Mouse (Mus musculus) CD4-positive, CD25-positive, alpha-beta regulatory T cell, adult 4 months (primary cell): ENCODE measurements around the gene Mboat2. TPM values are rescaled to one million over a fixed set of nuclear protein-coding genes. Genes with fewer than 3 reads are reported as not detected.

Experiments used
- ATAC-seq: one replicate; pipeline ENCODE4 v1.8.0; 2017
- polyA plus RNA-seq, 2 experiments: library from polyadenylated mRNA; unstranded; fragments of 100-300 nt; shearing (Covaris generic); gene quantifications; one replicate each; pipeline ENCODE4 v1.2.1; 2017

Mboat2 gene
- polyA plus RNA-seq, 2 experiments from 2014 or later, result 0.15 to 0.34 TPM

DNA sequence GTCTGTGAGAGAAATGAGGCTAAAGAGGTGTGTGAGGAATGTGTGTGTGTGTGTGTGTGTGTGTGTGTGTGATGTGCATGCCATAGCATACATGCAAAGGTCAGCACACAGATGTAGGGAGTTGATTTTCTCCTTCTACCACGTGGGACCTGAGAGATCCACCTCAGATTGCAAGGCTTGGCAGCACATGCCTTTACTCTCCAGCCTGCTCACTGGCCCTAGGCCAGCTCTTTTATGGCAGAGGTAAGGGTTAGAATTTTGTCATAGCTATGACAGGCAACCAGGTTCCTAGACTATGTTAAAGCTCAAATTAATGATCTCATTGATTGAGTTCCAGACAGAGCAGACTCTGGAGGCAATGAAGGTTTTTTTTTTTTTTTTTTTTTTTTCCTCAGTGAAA is 33.1 kb downstream of the Mboat2 start:
- no peak for ATAC-seq

DNA sequence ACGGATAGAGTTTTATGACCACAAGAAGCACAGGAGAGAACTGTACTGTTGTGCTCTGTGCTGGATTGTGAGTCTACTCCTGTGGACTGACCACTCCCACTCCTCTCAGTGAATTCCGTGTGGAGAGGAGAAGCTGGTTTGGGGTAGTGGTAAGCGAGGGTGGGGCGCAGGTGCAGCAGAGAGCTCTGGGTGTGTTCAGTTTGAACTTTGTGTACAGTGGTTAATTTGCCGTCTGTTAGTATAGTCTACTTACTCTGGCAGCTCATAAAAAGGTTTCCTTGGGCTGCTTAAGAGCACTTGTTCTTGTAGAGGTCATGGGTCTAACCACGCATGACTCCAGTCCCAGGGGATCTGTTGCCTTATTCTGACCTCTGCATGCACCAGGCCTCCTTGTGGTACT is 36.0 kb downstream of the Mboat2 start:
- no peak for ATAC-seq

DNA sequence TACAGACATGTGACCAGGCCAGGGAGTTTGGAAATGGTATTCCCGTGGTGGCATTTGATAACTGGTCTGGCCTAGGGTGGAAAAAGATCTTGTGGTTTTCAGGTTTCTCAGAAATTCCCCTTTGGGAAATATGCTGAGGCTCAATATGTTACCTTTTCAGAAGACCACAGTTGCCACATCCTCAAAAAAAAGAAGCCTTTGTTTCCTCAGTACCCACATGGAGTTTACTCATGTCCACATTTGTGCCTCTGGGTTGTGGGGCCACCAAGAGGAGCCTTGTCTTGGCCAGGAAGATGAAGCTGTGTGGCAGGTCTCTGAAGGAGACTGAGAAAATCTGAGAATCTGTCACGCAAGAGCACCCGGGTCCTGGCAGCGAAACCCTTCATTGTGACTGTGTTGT is 38.0 kb downstream of the Mboat2 start:
- ATAC-seq, result no peak

DNA sequence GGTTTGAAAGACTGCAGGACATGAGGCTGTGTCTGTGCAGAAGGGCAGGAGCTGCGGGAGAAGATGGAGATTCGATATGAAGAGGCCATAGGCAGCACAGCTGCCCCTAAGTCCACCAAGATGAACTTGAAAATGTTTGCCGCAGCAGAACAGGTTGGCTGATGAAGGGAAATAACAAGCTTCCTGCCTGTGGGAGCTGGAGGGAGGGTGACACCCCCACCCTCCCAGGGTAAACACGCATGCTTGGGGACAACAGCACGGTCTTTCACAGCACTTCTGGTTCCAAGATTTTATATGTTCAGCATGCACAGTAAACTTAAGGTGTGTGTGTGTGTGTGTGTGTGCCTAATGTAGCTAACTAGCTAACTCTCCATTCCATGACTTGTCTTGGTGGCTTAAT is 38.6 kb downstream of the Mboat2 start:
- ATAC-seq, result no peak

DNA sequence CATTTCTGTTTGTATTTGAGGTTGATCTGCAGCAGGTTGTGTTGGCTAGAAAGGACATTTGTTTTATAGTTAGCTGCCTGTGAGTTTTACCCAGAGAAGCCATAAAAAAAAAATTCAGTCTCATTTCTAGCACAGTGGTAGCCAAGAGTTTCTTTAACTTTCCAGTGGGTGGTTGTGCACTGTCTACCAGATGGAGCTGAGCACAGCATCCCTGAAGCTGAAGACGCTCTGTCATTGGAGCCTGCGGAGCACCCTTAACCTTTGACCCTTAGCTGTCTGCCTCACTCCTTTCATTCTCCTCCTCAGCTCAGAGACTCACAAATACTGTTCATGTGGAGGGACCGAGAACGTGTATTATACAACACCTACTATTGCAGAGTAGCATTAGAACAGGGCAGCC is 40.2 kb downstream of the Mboat2 start:
- no peak for ATAC-seq

DNA sequence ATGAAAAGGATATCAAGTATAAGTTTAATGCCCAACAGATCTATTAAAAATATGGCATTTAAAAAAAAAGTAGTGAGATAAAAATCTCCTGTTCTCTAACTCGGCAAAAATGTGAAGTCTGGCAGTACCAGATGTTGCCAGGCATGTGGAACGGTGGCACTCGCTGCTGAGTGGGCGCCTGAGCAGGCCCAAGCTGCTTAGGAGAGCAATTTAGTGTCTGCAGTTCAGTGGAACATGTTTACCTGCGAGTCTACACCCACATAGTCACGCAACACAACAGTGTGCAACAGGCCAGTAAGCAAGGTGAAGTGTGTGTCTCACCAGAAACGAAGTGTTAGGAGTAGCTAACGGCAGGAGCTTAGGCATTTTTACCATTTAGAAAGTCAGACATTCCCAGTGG is 41.6 kb downstream of the Mboat2 start:
- no peak for ATAC-seq

DNA sequence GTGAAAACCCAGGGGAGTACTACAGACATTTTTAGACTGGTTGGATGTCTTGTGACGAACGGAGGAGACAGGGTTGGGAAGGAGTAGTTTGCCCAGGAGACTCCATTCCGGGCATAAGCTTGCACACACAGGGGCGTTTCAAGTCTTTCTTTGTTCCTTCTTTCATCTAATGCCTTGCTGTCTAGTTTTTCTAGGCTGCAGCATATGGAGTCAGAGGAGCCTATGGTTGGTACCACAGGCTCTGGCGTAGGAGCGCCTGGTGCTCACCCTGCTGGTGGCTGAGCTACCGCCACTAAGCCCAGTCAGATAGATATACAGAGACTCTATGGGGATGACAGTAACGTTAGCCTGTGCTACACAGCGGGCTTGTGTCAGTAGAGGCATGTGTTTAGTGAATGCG is 42.0 kb downstream of the Mboat2 start:
- ATAC-seq, result no peak

DNA sequence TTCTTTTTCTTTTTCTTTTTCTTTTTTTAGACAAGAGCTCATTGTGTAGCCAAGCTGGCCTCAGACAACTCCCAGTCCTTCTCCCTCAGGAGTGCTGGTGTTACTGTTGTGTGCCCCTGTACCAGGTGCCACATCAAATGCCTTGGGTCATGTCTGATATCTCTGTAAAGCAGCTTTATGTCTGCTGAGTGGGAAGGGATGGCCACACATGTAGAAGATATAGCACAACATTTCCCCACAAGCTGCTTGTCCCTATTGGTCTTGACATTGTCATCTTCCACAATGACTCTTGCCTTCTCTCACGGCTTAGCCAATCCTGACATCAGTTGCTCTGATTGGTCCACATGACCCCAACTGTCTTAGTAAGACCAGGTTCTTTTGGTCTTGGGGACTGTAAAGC is 45.2 kb downstream of the Mboat2 start:
- ATAC-seq, result no peak

DNA sequence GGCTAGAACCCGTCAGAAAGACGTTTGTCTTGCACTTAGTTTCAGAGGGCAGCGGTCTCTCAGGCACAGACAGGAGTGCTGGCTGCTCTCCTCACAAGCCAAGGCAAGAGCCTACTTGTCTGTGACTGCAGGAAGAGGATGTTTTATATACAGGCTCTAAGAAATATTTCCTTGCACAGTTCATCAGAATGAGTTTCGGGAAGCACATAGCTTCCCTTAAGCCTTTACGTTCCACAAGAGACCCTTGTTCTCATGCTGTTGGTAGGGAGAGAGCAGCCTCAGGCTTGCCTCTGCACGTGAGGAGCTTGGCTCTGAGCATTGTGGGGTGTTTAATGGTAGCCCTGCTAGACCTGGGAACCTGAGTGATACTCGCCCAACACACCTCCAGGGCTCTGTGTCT is 46.6 kb downstream of the Mboat2 start:
- no peak for ATAC-seq

DNA sequence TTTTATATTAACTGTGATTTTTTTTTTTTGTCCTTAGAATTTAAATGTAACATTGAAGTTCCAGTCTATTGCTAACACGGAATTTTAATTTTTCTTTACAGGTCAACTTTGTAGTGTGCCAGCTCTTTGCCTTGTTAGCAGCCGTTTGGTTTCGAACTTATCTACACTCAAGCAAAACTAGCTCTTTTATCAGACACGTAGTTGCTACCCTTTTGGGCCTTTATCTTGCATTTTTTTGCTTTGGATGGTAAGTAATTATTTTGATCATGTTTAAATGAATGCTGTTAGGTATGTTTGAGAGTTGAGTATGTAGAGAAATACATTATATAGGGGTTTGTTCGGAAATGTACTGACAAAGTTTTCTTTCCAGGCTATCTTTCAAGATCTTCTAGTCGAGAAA is 47.4 kb downstream of the Mboat2 start:
- no peak for ATAC-seq

DNA sequence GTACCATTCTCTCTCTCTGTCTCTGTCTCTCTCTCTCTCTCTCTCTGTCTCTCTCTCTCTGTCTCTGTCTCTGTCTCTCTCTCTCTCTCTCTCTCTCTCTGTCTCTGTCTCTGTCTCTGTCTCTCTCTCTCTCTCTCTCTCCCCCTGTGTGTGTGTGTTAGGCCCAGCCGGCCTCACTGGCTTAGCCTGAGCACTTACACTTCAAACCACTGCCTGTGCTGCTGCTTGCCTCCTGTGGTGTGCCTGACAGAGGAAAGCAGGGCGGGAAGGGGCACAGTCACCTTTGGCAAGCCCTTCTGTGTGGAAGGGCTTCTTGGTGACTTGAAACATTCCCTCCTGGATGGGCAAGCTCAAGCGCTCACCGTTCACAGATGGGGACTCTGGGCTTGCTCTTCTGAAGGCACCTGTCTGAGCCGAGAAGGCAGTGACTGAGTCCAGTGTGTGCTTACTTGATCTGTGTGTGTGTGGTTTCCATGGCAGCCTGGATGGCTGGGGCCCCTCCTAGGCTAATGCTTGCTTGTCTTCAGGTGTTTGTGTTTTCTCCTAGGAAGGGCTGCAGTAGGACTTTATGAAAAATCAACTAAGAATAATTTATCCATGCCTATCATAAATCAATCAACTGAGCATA is 48.2 kb downstream of the Mboat2 start:
- no peak for ATAC-seq

DNA sequence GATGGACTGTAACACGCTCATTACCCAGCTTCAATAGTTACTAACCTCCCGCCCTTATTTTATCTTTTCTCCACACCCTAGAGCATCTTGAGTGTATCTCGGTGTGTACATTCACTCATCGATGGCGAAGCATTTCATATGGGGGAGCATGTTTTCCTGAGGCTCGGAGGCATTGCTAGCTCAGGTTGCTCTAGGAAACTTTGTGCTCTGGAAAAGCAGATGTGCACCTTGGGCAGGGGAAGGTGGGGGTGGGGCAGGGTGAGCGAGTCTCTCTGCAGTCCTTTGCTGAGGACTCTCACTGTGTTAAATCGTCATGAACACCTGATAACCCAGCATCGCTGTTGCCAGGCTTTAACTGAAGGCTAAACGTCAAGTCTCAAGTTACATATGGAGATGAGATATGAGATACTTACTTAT is 48.9 kb downstream of the Mboat2 start:
- ATAC-seq, result no peak

DNA sequence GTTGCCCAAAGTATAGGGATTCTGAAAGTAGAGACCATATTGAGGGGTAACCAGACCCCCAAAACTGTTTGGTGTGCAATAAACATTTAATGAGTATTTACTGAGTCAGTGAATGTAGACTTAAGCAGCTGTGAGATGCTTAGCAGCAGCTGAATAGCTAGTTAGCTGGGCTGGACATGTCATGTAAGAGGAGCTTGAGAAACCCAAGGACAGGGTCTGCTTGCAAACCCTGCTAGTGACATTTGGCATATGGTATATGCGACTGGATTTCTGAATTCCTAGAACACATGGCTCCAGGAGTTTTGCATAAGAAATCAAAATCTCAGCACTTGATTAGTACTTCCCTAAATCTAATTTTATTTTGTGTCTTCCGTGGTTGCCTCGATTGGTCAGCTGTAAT is 52.6 kb downstream of the Mboat2 start:
- no peak for ATAC-seq

DNA sequence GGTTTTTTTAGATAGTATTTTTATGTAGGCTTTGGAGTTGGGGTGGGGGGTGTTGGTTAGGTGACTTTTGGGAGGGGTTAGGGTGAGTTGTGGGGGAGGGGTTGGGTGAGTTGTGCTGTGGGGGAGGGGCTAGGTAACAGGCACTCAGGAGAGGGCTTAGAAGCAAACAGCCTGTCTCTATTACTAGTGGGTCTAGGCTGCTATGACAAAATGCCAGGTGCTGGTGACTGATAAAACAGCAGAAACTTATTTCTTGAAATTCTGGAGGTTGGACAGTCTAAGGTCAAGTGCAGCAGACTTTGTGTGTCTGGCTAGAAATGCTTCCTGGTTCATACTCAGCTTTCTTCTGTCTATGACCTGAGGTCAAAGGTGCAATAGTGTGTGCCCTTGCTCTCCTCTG is 56.1 kb downstream of the Mboat2 start:
- no peak for ATAC-seq

DNA sequence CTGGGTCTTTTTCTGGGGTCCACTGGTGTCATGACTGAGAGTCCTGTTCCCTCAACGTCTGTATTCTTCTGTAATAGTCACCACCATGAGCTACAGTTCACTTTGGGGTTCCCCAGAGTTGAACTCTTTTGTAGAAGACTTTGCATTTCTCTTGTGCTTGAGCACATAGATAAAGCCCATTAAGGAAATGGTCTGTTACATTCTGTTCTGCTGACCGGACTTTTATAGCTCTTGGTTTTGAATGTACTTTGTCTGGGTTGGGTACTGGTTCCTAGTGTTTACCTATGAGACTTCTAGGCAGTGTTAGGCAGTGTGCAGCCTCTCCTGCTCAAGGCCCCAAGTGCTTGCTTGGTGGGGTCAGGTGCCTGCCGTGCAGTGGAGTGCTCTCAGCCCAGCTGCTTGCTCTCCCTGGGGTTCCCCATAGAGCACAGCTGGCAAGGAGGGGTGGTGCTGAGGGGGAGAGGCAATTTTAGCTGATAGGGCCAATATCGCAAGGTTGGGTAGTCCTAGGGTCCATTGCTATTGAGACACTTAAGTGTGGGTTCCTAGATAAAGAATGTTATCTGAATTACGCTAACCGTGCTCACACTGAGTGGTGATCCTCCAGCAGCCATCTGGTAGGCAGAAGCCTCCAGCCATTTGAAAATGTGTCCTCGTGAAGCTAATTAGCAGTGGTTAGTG is 58.8 kb downstream of the Mboat2 start:
- no peak for ATAC-seq

DNA sequence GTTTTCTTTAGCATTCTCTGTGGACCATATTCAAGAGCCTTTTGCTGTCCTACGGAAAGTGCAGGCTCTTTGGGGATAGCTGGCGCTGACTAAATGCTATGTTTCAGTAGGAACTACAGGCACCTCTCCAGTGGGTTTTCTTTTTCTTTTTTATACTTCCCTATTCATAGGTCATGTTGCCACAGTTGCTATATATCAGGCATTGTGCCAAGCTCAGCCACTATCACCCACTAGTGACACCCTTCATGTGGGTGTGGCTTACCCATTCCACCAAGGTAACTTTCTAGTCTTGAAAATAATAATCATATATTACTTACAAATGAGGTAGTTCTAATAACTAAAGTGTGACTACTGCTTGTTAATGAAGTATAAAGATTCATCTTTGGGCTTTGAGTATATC is 59.5 kb downstream of the Mboat2 start:
- no peak for ATAC-seq

DNA sequence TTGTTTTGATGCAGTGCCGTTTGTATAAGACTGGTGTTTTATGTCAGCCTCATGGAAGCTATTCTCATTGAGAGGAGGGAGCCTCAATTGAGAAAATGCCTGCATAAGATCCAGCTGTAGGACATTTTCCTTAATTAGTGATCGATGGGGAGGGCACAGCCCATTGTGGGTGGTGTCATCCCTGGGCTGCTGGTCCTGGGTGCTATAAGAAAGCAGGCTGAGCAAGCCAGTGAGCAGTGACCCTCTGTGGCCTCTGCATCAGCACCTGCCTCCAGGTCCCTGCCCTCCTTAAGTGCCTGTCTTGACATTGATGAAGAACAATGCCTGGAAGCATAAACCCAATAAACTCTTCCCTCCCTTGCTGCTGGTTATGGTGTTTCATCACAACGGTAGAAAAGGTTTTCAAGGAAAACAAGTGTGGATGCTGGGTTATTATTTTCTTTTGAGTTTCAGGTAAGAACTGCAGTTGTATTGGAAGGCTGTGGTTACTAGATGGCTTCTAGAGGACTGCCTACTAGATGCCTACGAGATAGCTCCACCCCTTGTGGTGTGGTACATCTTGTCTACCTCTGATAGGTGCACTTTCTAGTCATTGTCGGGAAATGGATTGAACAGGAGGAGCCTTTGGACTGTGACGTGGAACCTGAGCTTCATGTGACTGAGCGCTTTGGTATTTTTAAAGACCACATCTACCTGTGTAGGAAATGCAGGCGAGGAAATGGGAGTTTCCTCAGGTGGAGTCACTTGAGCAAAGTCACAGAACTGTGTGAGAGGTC is 60.2 kb downstream of the Mboat2 start:
- no peak for ATAC-seq

DNA sequence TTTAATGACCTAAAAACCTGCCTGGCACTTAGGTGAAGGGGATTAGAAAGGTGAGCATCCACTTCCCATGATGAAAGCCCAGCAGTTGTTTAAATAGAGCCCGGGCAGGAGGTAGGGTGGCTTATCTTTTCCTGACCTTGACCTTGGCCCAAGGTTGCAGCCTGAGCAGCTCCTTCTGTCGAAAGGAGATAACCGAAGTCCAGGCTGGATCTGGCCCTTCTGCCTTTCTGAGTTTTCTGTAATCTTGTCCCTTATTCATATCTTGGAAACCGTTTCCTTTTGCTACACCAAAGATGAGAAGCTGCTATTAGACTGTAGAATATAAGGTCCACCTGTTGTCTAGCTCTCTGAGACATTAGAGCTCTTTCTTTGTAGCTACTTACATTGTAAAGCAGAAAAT is 61.9 kb downstream of the Mboat2 start:
- ATAC-seq, result no peak

DNA sequence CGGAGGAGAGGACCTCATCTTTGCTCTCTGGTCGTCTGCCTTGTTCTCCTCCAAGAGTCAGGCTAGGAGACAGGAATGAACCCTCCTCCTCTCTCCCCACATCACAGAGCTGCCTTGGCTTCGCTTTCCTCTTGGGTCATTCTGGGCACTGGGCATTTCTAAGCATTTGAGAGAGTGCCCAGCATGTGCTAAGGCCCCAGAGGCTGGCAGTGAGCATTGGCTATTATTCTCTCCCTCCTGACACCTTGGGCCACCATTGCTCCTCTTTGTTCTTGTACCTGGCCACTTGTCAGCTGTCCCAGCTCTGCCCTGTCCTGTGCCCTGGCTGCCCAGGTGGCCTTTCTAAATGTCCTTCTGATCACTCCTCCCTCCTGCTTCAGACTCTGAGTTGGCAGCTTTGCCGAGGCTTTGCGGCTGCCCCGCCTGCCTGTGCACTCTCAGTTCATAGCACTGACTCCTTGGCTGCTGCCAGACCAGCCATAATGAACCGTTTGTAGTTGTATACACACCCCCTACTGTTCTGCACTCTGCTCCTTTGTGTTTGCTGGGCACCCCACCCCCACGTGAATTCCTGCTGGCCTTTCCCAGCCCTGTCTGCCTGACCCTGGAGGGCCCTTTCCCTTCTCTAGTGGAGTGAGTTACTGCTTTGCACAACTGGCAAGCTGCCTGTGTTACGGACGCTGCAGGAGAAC is 63.2 kb downstream of the Mboat2 start:
- no peak for ATAC-seq

DNA sequence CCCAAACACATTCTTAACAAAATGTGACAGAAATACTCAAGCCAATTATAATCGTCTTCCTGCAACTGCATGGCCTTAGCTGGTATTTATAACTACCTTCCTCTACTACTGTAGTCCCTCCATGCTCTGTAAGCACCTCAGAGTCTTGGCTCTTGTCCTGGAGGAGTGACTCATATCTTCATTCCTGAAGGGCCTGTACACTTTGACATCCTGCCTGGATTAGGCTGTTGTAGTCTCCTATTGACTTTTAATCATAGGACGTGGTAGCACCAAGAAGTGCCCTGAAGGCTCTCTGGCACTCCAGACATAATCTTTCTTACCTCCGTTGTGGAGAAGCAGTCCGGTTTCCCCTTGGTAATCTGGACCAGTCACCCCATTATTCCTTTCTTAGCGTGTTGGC is 64.7 kb downstream of the Mboat2 start:
- no peak for ATAC-seq

DNA sequence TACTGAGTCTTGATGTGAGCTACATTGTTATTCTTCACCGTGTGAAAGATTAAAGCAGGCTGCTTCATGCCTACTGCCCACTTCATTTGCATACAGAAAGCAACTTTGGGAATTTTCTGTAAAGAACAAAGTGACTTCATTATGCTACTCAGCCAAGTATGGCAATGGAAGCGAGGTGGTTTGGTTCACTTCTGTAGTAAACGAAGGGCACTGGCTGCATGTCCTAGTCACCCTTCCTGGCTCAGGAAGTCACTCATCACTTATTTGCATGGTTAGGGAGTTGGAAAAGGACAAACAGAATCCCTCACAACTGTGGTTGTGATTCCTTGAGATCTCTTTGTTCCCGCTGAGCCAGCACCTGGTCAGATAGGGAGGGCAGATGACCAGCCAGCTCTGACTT is 66.7 kb downstream of the Mboat2 start:
- no peak for ATAC-seq

DNA sequence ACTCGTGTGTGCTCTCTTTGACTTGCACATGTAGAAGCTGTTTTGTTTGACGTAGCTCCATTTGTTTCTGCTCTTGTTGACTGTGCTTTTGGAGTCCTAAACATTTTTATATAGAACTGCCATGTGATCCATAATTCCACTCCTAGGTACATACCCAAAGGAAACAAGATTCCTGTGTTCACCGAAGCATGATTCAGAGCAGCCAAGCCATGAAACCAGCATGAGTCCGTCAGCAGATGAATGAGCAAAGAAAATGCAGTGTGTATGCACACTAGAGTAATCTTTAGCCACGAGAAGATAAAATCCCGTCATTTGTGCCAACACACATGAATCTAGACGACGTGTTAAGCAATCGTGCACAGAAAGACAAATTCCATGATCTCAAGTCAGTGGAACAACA is 67.5 kb downstream of the Mboat2 start:
- ATAC-seq, result no peak

DNA sequence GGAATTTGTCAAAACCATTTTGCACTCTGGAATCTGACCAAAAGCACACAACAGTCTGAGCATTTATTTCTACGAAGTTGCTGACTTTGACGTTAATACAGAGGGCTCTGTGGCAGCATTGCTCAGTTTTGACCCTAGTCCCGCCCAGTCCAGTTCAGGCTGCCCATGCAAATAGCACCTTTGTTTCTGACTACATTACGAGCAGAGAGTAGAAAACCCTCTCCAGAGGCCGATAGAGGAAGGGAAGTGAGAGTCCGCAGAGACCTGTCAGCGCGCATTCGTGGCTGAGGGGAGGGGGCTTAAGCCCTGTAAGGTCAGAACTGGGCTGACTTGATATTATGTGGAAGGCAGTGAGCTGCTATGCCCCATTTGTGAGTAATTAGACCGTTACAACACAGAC is 69.0 kb downstream of the Mboat2 start:
- ATAC-seq, result no peak

DNA sequence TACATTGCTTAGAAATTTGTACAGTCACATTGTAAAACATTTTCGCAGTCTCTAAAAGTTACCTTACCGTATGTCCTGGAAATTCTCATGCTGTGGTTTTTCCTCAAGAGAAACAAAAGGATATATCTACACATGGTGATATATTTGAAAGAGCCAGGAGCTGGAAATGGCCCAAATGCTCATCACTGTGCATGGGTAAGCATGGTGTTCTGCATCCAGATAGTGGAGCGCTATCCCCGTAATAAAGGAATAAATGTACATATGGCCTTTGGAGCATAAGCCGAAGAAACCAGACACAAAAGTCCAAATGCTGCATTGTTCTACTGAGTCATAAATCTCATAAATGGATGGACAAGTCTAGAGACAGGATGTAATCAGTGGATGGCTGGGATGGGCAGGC is 72.1 kb downstream of the Mboat2 start:
- no peak for ATAC-seq
